Mouse (Mus musculus) R1 (cell line): Measurements from ENCODE around the gene Lyz2.
"Not testable (repeated sequence)": the region's sequence is repeated elsewhere in the genome, so short reads cannot be mapped to it uniquely, and the experiment has no call there.

Experiments
- DNase-seq: peaks from one replicate; pipeline ENCODE4 v3.0.0-alpha.2; 2018; ENCODE audit warnings: low read depth, low spot score

Gene Lyz2

GRCm38 (mm10) chr10:117284578-117285520 is 2.7 kb upstream of the Lyz2 start:
- DNase-seq = no peak

GRCm38 (mm10) chr10:117283871-117284577 is 1.9 kb upstream of the Lyz2 start:
- DNase-seq = no peak

- DNase-seq = not testable (repeated sequence)
These were observed 1.1 kb upstream of the Lyz2 start for GRCm38 (mm10) chr10:117283196-117283595.

GRCm38 (mm10) chr10:117282551-117282950 is 430 bp upstream of the Lyz2 start:
- no peak for DNase-seq

- no peak for DNase-seq
These were observed 670 bp downstream of the Lyz2 start for GRCm38 (mm10) chr10:117281381-117281920.

GRCm38 (mm10) chr10:117280000-117280399 is 2.1 kb downstream of the Lyz2 start:
- DNase-seq = no peak

GRCm38 (mm10) chr10:117278510-117278909 is 3.6 kb downstream of the Lyz2 start:
- DNase-seq = not testable (repeated sequence)

GRCm38 (mm10) chr10:117277779-117278178 is 4.3 kb downstream of the Lyz2 start:
- DNase-seq = not testable (repeated sequence)

GRCm38 (mm10) chr10:117275681-117276369 is 6.3 kb downstream of the Lyz2 start:
- peak; percentile 81 for DNase-seq

- not testable (repeated sequence) for DNase-seq
These were observed 7.5 kb downstream of the Lyz2 start for GRCm38 (mm10) chr10:117274645-117275044.

- DNase-seq = no peak
These were observed 10.1 kb downstream of the Lyz2 start for GRCm38 (mm10) chr10:117272023-117272422.

- DNase-seq = no peak
These were observed 22.3 kb downstream of the Lyz2 start for GRCm38 (mm10) chr10:117259870-117260269.

GRCm38 (mm10) chr10:117238603-117239002 is 43.5 kb downstream of the Lyz2 start, which contains the start of gene 9530003J23Rik:
TSS of gene 9530003J23Rik (minus strand) at chr10:117238703.
- no peak for DNase-seq

GRCm38 (mm10) chr10:117235866-117236265 is 46.3 kb downstream of the Lyz2 start:
- DNase-seq = no peak

GRCm38 (mm10) chr10:117234825-117235224 is 47.3 kb downstream of the Lyz2 start:
- no peak for DNase-seq

- peak; percentile 95 for DNase-seq
These were observed 52.3 kb downstream of the Lyz2 start for GRCm38 (mm10) chr10:117229826-117230225.
